Mouse (Mus musculus) embryonic facial prominence, embryonic 15.5 days (tissue): Measurements from ENCODE around the gene Etaa1. TPM values are rescaled to one million over a fixed set of nuclear protein-coding genes. Genes with fewer than 3 reads are reported as not detected.
"Not testable (repeated sequence)": the region's sequence is repeated elsewhere in the genome, so short reads cannot be mapped to it uniquely, and the experiment has no call there.

Experiments
- ATAC-seq: fragments of 200-750 bp; cut with Nextera tagmentation; 2 replicates; pipeline ENCODE4 v1.8.0; 2017; ENCODE audit warnings: low read depth, moderate TSS enrichment; ENCODE audit not compliant: insufficient number of reproducible peaks, low FRiP score, low TSS enrichment
- H3K27ac ChIP-seq: fragments of 300-500 bp; sonication (generic); replicated peaks from 2 replicates; pipeline ENCODE4 v1.5.1; 2015; ENCODE audit warnings: mild to moderate bottlenecking, inconsistent platforms
- H3K27me3 ChIP-seq: fragments of 300-500 bp; sonication (generic); 2 replicates; pipeline ENCODE4 v1.6.1; 2015; ENCODE audit warnings: inconsistent platforms
- H3K36me3 ChIP-seq: fragments of 300-500 bp; sonication (generic); 2 replicates; pipeline ENCODE4 v1.6.1; 2015; ENCODE audit warnings: mild to moderate bottlenecking, inconsistent platforms
- H3K4me1 ChIP-seq: fragments of 300-500 bp; sonication (generic); 2 replicates; pipeline ENCODE4 v1.6.1; 2015; ENCODE audit warnings: inconsistent platforms
- H3K4me2 ChIP-seq: fragments of 300-500 bp; sonication (generic); replicated peaks from 2 replicates; pipeline ENCODE4 v1.6.1; 2015; ENCODE audit warnings: mild to moderate bottlenecking, inconsistent platforms
- H3K4me3 ChIP-seq: fragments of 300-500 bp; sonication (generic); replicated peaks from 2 replicates; pipeline ENCODE4 v1.5.1; 2015; ENCODE audit warnings: mild to moderate bottlenecking, inconsistent platforms
- H3K9ac ChIP-seq: fragments of 300-500 bp; sonication (generic); 2 replicates; pipeline ENCODE4 v1.6.1; 2015; ENCODE audit warnings: inconsistent platforms
- H3K9me3 ChIP-seq: fragments of 300-500 bp; sonication (generic); replicated peaks from 2 replicates; pipeline ENCODE4 v1.6.1; 2016; ENCODE audit warnings: inconsistent platforms
- WGBS: fragments of 180-500 bp; shearing (Covaris S2); methylation state at CpG from one replicate; pipeline ENCODE4 v1.1.7; 2015; 5-methylcytosine and 5-hydroxymethylcytosine counted together
- polyA plus RNA-seq: library from polyadenylated mRNA; unstranded; fragments of >200 nt; fragmentation: Nextera tagmentation; extraction: Ambion mirVana; gene quantifications from 2 replicates; pipeline ENCODE4 v1.2.1, GENCODE M21; 2015

Etaa1 gene
- polyA plus RNA-seq, 1 experiment from 2014 or later: 9.6 TPM

GRCm38 (mm10) chr11:17917101-17917500 lies 36.6 kb downstream of the Etaa1 start:
- no peak overlapping the region for H3K4me3 ChIP-seq
- no peaks in the 10 kb centered on the region for H3K27me3 ChIP-seq
- WGBS: 89% methylated on average over 5 of the region's 5 CpGs
- H3K36me3 ChIP-seq: no peaks in the 10 kb centered on the region
- H3K4me2 ChIP-seq: no peak overlapping the region
- no peak overlapping the region for H3K27ac ChIP-seq
- no peaks in the 10 kb centered on the region for H3K4me1 ChIP-seq
- ATAC-seq: no peak
- H3K9me3 ChIP-seq: no peaks in the 10 kb centered on the region
- no peak overlapping the region for H3K9ac ChIP-seq

GRCm38 (mm10) chr11:17916486-17916885 lies 37.2 kb downstream of the Etaa1 start:
- 97% methylated on average over 1 of the region's 1 CpGs for WGBS
- H3K9ac ChIP-seq: no peak overlapping the region
- H3K4me3 ChIP-seq: no peak overlapping the region
- H3K27ac ChIP-seq: no peak overlapping the region
- H3K9me3 ChIP-seq: no peaks in the 10 kb centered on the region
- no peaks in the 10 kb centered on the region for H3K4me1 ChIP-seq
- no peaks in the 10 kb centered on the region for H3K27me3 ChIP-seq
- no peak overlapping the region for H3K4me2 ChIP-seq
- ATAC-seq: no peak
- no peaks in the 10 kb centered on the region for H3K36me3 ChIP-seq

DNA sequence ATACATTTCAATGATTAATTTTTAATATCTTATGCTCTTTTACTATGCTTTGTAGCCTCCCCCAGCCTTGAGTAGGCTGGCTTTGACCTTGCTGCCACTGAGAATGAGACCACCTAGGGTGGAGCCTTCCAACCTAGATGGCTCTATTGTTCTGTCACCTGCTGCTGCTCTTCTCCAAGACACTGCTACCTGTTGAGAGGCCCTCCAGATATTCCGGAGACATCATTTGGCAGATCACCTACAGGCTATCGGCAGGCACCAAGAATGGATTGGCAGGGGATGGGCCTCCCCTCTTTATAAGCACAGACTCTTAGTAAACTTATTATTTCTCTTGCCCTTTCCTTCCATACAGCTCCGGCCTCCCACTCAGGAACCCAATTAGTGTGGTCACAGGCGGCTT lies 52.7 kb downstream of the Etaa1 start:
- not testable (repeated sequence) for H3K4me3 ChIP-seq, H3K4me2 ChIP-seq, ATAC-seq, H3K27ac ChIP-seq, H3K36me3 ChIP-seq, H3K27me3 ChIP-seq, H3K9ac ChIP-seq, H3K9me3 ChIP-seq, H3K4me1 ChIP-seq
- WGBS: 86% methylated on average over 4 of the region's 4 CpGs
